Mouse (Mus musculus) hindbrain, embryonic 16.5 days (tissue): ENCODE data around the gene Pknox2. TPM values are rescaled to one million over a fixed set of nuclear protein-coding genes. Genes with fewer than 3 reads are reported as not detected.
A peak's percentile ranks its signal among the peaks of the same experiment; 100 is the strongest.

Source experiments
- ATAC-seq: fragments of 200-750 bp; cut with Nextera tagmentation; 2 replicates; pipeline ENCODE4 v1.8.0; 2017; ENCODE audit warnings: moderate TSS enrichment, moderate library complexity
- H3K27ac ChIP-seq: fragments of 300-500 bp; sonication (generic); 2 replicates; pipeline ENCODE4 v1.5.1; 2014; ENCODE audit warnings: low read depth, mild to moderate bottlenecking, control low read depth, low read length, moderate library complexity
- H3K27me3 ChIP-seq: fragments of 300-500 bp; sonication (generic); replicated peaks from 2 replicates; pipeline ENCODE4 v1.6.1; 2014; ENCODE audit warnings: low read length; ENCODE audit not compliant: control insufficient read depth, insufficient read depth
- H3K36me3 ChIP-seq: fragments of 300-500 bp; sonication (generic); 2 replicates; pipeline ENCODE4 v1.6.1; 2014; ENCODE audit warnings: mild to moderate bottlenecking, low read length, moderate library complexity, mixed read lengths; ENCODE audit not compliant: control insufficient read depth, insufficient read depth
- H3K4me1 ChIP-seq: fragments of 300-500 bp; sonication (generic); 2 replicates; pipeline ENCODE4 v1.6.1; 2014; ENCODE audit warnings: low read depth, low read length; ENCODE audit not compliant: control insufficient read depth, insufficient read depth
- H3K4me2 ChIP-seq: fragments of 300-500 bp; sonication (generic); 2 replicates; pipeline ENCODE4 v1.6.1; 2014; ENCODE audit warnings: mild to moderate bottlenecking, low read length, control low read depth, moderate library complexity
- H3K4me3 ChIP-seq: fragments of 300-500 bp; sonication (generic); 2 replicates; pipeline ENCODE4 v1.5.1; 2014; ENCODE audit warnings: mild to moderate bottlenecking, low read length, control low read depth, moderate library complexity
- H3K9ac ChIP-seq: fragments of 300-500 bp; sonication (generic); 2 replicates; pipeline ENCODE4 v1.6.1; 2014; ENCODE audit warnings: low read depth, mild to moderate bottlenecking, control low read depth, low read length, moderate library complexity
- H3K9me3 ChIP-seq: fragments of 300-500 bp; sonication (generic); 2 replicates; pipeline ENCODE4 v1.6.1; 2014; ENCODE audit warnings: mild to moderate bottlenecking, low read length, moderate library complexity; ENCODE audit not compliant: control insufficient read depth
- WGBS: fragments of 180-500 bp; shearing (Covaris S2); extraction: QIAGEN DNeasy Blood & Tissue Kit; methylation state at CpG from one replicate; pipeline ENCODE4 v1.1.7; 2014; 5-methylcytosine and 5-hydroxymethylcytosine counted together
- polyA plus RNA-seq: library from polyadenylated mRNA; unstranded; fragments of >200 nt; fragmentation: Nextera tagmentation; extraction: Ambion mirVana; gene quantifications from 2 replicates; pipeline ENCODE4 v1.2.1, GENCODE M21; 2015

Gene Pknox2
- polyA plus RNA-seq, 1 experiment from 2014 or later = 32.2 TPM

GRCm38 (mm10) chr9:36961153-36961552 lies 186.1 kb downstream of the Pknox2 start:
- H3K27ac ChIP-seq = no peak overlapping the region
- no peak overlapping the region for H3K9ac ChIP-seq
- no peaks in the 10 kb centered on the region for H3K9me3 ChIP-seq
- H3K36me3 ChIP-seq = no peaks in the 10 kb centered on the region
- no peak for ATAC-seq
- H3K4me1 ChIP-seq = peaks cover 11% of the 10 kb centered on the region
- H3K4me3 ChIP-seq = no peak overlapping the region
- H3K27me3 ChIP-seq = no peaks in the 10 kb centered on the region
- 93% methylated on average over 5 of the region's 5 CpGs for WGBS
- no peak overlapping the region for H3K4me2 ChIP-seq

- WGBS = 66% methylated on average over 2 of the region's 2 CpGs
- H3K36me3 ChIP-seq = 0 out of 2 replicates have a peak, but pooled peaks cover 2% of the 10 kb centered on the region
These were observed 196.1 kb downstream of the Pknox2 start for GRCm38 (mm10) chr9:36951133-36951484.

GRCm38 (mm10) chr9:36950271-36951132 lies 196.7 kb downstream of the Pknox2 start:
- H3K4me1 ChIP-seq = peaks cover 17% of the 10 kb centered on the region
- ATAC-seq = peak; percentile 76
- peak overlapping the region; percentile 66 for H3K27ac ChIP-seq
- no peak overlapping the region for H3K4me3 ChIP-seq
- WGBS = 12% methylated on average over 14 of the region's 14 CpGs
- no peak overlapping the region for H3K4me2 ChIP-seq
- 0 out of 2 replicates have a peak, but pooled peaks cover 2% of the 10 kb centered on the region for H3K36me3 ChIP-seq
- H3K27me3 ChIP-seq = no peaks in the 10 kb centered on the region
- H3K9me3 ChIP-seq = no peaks in the 10 kb centered on the region
- H3K9ac ChIP-seq = no peak overlapping the region

More at GRCm38 (mm10) chr9:36951133-36951484, 196.1 kb downstream of the Pknox2 start:
- H3K27me3 ChIP-seq = no peaks in the 10 kb centered on the region
- no peak overlapping the region for H3K4me2 ChIP-seq
- H3K9me3 ChIP-seq = no peaks in the 10 kb centered on the region
- H3K4me1 ChIP-seq = peaks cover 17% of the 10 kb centered on the region
- ATAC-seq = peak; percentile 53; the same call in 1 of the 2 replicates
- no peak overlapping the region for H3K9ac ChIP-seq
- no peak overlapping the region for H3K4me3 ChIP-seq
- H3K27ac ChIP-seq = peak overlapping the region; percentile 66

GRCm38 (mm10) chr9:36948181-36948580 lies 199.0 kb downstream of the Pknox2 start:
- Histone ChIP-seq H3K9me3 (no peaks in the 10 kb centered on the region), H3K4me1 (peaks cover 19% of the 10 kb centered on the region), H3K27ac (no peak overlapping the region), H3K9ac (no peak overlapping the region), H3K4me2 (no peak overlapping the region), H3K4me3 (no peak overlapping the region), H3K36me3 (no peaks in the 10 kb centered on the region), H3K27me3 (no peaks in the 10 kb centered on the region)
- 91% methylated on average over 5 of the region's 5 CpGs for WGBS
- no peak for ATAC-seq

- H3K9me3 ChIP-seq = no peaks in the 10 kb centered on the region
- no peak overlapping the region for H3K4me3 ChIP-seq
- no peak for ATAC-seq
- H3K9ac ChIP-seq = no peak overlapping the region
- peaks cover 19% of the 10 kb centered on the region for H3K4me1 ChIP-seq
- no peak overlapping the region for H3K27ac ChIP-seq
- H3K4me2 ChIP-seq = no peak overlapping the region
- WGBS = 82% methylated on average over 5 of the region's 5 CpGs
- H3K27me3 ChIP-seq = no peaks in the 10 kb centered on the region
- no peaks in the 10 kb centered on the region for H3K36me3 ChIP-seq
These were observed 200.0 kb downstream of the Pknox2 start for GRCm38 (mm10) chr9:36947056-36947694.

GRCm38 (mm10) chr9:36944843-36945242 lies 202.4 kb downstream of the Pknox2 start:
- Histone ChIP-seq H3K27ac (peak overlapping the region; percentile 54; the same call in 1 of the 2 replicates), H3K4me1 (peaks cover 5% of the 10 kb centered on the region; the same call in 1 of the 2 replicates), H3K27me3 (no peaks in the 10 kb centered on the region), H3K36me3 (no peaks in the 10 kb centered on the region), H3K4me3 (no peak overlapping the region), H3K4me2 (no peak overlapping the region), H3K9ac (no peak overlapping the region), H3K9me3 (no peaks in the 10 kb centered on the region)
- WGBS = 67% methylated on average over 7 of the region's 7 CpGs
- no peak for ATAC-seq

- H3K4me1 ChIP-seq = peaks cover 19% of the 10 kb centered on the region
- H3K27me3 ChIP-seq = no peaks in the 10 kb centered on the region
- no peak overlapping the region for H3K4me3 ChIP-seq
- WGBS = 87% methylated on average over 2 of the region's 2 CpGs
- H3K36me3 ChIP-seq = no peaks in the 10 kb centered on the region
- no peak for ATAC-seq
- H3K27ac ChIP-seq = no peak overlapping the region
- no peak overlapping the region for H3K9ac ChIP-seq
- H3K9me3 ChIP-seq = no peaks in the 10 kb centered on the region
- H3K4me2 ChIP-seq = no peak overlapping the region
These were observed 204.6 kb downstream of the Pknox2 start for GRCm38 (mm10) chr9:36942561-36942960.

GRCm38 (mm10) chr9:36942131-36942530 lies 205.1 kb downstream of the Pknox2 start:
- Histone ChIP-seq H3K4me2 (no peak overlapping the region), H3K4me3 (no peak overlapping the region), H3K36me3 (no peaks in the 10 kb centered on the region), H3K4me1 (peaks cover 19% of the 10 kb centered on the region), H3K9me3 (no peaks in the 10 kb centered on the region), H3K9ac (no peak overlapping the region), H3K27ac (no peak overlapping the region), H3K27me3 (no peaks in the 10 kb centered on the region)
- no peak for ATAC-seq
- WGBS = 70% methylated on average over 4 of the region's 4 CpGs

GRCm38 (mm10) chr9:36941565-36941964 lies 205.6 kb downstream of the Pknox2 start:
- no peak overlapping the region for H3K4me2 ChIP-seq
- H3K4me3 ChIP-seq = no peak overlapping the region
- H3K27me3 ChIP-seq = no peaks in the 10 kb centered on the region
- 19% methylated on average over 5 of the region's 5 CpGs for WGBS
- ATAC-seq = no peak
- H3K9ac ChIP-seq = no peak overlapping the region
- no peak overlapping the region for H3K27ac ChIP-seq
- H3K4me1 ChIP-seq = peaks cover 19% of the 10 kb centered on the region
- H3K36me3 ChIP-seq = no peaks in the 10 kb centered on the region
- no peaks in the 10 kb centered on the region for H3K9me3 ChIP-seq
